Mouse (Mus musculus): Measurements from ENCODE around the gene Wdfy2. TPM values are rescaled to one million over a fixed set of nuclear protein-coding genes. Genes with fewer than 3 reads are reported as not detected.
A peak's percentile ranks its signal among the peaks of the same experiment; 100 is the strongest.
"Not testable (repeated sequence)": the region's sequence is repeated elsewhere in the genome, so short reads cannot be mapped to it uniquely, and the experiment has no call there.

Gene Wdfy2
- 1 to 10 TPM; 8.0 to 9.1 TPM for total RNA-seq (2021)

DNA sequence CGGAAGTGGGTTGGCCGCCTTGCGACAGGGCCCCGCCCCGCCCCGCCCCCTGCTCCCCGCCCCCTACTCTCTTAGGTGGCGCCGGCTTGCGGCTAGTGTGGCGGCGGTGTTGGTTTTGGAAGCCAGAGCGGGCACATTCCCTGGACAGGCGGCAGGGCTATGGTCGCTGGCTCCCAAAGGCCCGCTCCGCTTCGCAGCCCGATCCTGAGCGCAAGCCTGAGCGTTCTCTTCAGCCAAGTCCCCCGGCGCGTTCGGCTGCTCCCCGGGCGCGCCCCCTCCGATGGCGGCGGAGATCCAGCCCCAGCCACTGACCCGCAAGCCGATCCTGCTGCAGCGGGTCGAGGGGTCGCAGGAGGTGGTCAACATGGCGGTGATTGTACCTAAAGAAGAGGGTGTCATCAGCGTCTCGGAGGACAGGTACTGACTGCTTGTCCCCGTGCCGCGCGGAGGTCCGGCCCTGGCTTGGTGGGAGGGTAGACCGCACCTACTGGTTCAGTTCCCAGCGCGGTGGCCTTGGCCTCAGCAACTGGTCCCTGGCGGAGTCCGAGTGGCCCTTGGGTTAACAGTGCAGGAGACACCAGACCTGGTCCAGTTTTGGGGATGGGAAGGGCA lies at the start of gene Wdfy2:
Wdfy2 (plus strand) TSS at position 38 of the 612 bp plus-strand sequence.
- intact Hi-C loops (cut with DNase I), result loop anchor here (1.0 to 5.0 kb wide), 4 partner anchors 41 to 280 kb away; partner anchors contain the start of genes Fam124a and Ints6
- DNase-seq, result peak in 1 of 2 experiments; percentile 68

DNA sequence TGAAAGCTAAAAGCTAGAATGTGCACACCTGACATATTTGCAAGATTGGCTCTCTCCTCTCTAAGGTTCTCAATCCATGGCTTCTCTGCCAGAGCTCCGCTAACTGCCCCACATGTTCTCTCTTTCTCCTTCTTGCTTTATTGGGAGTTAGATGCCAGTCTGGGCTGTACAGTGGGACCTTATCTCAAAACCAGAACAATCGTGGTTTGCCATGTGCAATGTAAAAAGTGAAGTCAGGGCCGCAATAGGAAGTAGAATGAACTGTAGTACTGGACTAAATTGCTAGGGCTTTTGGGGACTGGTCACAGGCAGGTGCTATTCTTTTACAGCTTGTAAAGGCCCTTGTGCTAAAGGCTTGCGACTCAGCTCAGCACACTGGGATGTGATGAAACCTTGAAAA lies 48.2 kb upstream of the Wdfy2 start:
- intact Hi-C loops (cut with DNase I), result no loop called here

DNA sequence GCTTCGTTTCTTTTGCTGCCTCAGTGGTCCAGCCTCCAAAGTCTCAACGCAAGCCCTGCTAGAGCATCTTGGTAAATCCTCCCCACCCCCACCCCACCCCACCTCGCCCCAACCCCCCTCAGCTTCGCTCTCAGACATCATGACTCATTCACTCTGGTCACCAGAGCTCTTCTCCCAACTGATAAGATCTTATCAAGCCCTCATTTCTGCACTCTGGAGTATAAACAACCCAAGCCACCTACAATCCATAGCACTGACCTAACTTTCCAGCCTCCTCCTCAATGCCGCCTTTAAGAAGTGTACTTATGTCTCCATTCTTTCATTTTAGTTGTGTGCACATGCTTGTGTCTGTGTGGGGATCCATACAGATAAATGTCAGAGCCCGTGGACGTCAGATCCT lies 41.8 kb upstream of the Wdfy2 start:
- intact Hi-C loops (cut with DNase I), result no loop called here
- no peak for DNase-seq

More for the DNA sequence above, 48.2 kb upstream of the Wdfy2 start:
- DNase-seq, result no peak

DNA sequence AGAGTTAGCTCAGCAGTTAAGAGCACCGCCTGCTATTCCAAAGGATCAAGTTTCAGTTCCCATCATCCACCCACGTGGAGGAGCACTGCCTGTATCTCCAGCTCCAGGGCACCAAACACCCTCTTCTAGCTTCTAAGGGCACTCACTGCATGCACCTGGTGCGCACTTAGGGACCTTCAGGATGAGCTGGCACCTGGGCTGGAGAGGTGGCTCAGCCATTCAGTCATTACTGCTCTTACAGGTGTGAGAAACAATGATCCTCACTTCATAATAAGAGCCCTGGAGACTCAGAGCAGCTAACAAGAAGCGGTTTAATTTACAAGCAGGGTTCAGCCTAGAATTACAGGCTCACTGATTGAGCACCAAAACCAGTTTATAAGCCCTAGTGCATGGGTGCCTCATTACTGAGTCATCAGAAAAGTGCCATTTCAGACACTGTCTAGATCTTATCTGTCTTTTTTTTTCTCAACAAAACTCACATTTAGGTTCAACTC lies 38.8 kb upstream of the Wdfy2 start:
- intact Hi-C loops (cut with DNase I), result no loop called here
- peak in 1 of 2 experiments; percentile 5 for DNase-seq

DNA sequence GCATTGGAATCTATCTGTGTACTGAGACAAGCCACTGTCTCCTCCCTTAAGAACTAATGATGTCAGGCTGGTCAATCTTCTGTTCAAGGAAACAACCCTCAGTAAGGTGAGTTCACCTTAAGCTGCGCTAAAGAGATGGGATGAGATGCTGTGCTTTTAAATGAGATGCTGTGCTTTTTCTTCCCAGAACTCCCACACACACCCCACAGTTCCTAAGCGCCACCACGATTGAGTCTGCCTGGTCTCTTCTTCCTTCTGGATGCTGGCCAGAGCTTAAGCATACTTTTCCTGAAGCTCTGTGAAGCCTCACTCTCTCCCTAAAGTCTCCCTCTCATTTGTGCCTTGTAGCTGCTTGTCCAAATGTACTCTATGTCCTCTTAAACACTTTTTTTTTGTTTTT lies 36.7 kb upstream of the Wdfy2 start:
- intact Hi-C loops (cut with DNase I), result no loop called here
- DNase-seq, result no peak

DNA sequence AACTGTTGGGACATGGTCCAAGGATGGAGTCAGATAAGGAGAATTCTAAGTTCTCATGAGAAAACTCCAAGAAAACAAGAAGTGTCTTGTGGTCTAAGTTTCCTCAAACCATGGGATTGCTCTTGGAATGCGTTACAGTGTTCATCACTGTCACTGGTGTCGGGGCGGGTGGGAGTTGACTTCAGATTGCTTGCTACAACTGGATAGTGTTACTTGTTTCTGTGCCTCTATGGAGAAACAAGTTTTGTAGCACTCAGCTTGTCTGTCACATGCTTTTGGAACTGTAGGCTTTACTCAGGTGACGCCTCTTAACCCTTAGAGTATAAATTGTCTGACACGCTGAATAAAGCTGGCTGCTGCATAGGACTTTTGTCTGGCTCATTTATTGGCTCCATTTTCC lies 34.3 kb upstream of the Wdfy2 start:
- DNase-seq, result no peak
- intact Hi-C loops (cut with DNase I), result no loop called here

DNA sequence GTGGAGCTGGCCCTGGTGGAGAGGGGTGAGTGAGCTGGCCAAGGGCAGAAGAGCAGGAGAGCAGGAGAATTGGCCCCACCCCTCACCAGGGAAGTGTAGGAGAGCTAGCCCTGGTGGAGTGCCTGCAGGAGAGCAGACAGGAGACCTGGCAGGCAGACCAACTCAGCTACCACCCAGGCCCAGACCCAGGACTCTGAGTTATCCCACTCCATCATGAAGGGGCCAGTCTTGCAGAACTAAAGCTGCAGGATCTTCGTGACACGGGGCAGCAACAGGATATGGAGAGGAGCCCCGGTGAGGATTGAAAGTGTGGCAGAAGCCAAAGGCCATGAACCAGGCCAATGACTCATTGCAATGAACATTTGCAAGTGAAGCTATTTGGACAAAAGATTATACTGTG lies 30.6 kb upstream of the Wdfy2 start:
- intact Hi-C loops (cut with DNase I), result no loop called here

DNA sequence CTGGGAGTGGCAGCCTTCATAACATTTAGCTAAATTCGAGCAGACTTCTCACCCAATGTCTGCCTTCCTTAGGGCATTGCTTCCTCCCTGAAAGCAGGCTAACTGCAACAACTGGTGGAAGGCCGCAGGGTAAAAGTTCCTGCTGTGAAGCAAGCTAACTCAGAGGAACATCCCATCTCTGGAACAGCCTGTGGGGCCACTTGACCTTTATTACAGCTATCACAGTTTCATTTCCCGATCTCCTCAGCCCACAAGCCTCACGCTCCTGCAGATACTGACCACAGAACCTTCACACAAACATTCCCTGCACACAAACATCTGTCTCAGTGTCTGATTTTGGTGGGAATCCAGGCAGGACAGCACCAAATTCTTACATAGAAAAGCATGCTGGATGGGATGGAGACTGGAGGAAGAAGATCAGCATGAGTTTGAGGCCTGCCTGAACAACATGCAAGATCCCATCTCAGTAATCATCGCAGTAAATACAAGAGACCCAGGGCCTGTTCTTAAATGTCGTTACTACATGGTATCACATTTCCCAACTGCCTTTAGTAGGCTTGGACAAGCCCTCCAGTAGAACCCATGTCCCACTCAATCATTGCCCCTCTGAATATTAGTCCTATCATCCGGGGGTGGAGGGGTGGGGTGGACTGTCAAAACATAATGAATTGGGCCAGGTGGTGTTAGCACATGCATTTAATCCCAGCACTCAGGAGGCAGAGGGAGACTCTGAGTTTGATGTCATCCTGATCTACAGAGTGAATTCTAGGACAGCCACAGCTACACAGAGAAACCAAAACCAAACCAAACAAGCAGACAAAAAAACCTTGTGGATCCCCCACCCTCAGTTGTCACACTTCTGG lies 28.6 kb upstream of the Wdfy2 start:
- intact Hi-C loops (cut with DNase I), result no loop called here
- DNase-seq, result no peak

More for the DNA sequence above, 30.6 kb upstream of the Wdfy2 start:
- peak in 1 of 2 experiments; percentile 3 for DNase-seq

DNA sequence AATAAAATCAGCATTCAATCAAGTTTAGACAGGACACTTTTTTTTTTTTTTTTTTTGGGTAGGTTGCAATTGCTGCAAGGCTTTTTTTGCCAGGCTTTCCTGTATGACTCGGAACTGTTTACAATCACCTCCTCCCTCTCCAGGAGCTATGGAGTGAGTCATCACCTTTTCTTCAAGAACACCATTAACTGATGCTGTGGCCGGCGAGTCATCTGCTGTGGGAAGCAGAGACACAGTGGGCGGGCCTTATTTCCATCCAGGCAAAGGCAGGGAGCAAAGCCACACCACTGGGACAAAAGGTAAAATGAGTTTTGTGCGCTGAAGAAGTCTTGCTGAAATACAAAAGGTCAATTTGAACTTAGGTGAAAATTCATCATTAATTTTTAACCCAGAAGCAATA lies 24.7 kb upstream of the Wdfy2 start:
- intact Hi-C loops (cut with DNase I), result no loop called here
- DNase-seq, result no peak

DNA sequence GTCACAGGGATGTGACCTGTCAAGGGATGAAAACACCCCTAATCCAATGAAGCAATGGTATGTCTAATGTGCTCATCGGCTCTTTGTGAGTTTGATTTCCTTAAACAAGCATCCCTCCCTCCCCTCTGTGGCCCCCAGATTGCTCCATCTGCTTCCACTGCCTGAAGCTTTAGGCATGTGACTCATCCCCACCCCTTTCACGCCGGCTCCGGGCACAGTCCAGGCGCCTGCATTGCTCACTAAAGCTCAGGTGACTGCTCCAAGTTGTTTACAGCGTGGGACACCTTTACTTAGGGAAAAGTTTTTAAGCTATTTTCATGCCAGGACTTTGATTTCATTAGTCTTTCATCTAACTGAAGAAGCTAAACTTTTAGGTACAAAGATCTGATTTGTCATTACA lies 22.9 kb upstream of the Wdfy2 start:
- intact Hi-C loops (cut with DNase I), result no loop called here
- DNase-seq, result no peak

DNA sequence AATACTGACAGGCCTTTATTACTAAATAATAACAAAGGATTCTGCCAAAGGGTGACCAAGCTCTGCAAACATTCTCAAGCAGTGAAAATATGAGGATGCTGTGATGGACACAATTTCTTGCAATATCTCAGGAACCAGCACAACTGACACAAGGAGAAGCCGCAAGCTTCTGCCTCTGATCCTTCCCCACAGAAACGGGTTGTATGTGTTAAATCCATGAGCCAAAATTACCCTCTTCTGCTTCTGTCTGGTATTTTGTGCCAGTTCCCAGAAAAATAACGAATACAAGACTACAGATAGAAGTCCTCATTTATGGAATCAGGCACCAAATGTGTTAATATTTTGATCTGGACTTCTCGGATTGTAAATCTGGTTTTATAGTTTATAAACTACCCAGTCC lies 20.7 kb upstream of the Wdfy2 start:
- no peak for DNase-seq
- intact Hi-C loops (cut with DNase I), result no loop called here

DNA sequence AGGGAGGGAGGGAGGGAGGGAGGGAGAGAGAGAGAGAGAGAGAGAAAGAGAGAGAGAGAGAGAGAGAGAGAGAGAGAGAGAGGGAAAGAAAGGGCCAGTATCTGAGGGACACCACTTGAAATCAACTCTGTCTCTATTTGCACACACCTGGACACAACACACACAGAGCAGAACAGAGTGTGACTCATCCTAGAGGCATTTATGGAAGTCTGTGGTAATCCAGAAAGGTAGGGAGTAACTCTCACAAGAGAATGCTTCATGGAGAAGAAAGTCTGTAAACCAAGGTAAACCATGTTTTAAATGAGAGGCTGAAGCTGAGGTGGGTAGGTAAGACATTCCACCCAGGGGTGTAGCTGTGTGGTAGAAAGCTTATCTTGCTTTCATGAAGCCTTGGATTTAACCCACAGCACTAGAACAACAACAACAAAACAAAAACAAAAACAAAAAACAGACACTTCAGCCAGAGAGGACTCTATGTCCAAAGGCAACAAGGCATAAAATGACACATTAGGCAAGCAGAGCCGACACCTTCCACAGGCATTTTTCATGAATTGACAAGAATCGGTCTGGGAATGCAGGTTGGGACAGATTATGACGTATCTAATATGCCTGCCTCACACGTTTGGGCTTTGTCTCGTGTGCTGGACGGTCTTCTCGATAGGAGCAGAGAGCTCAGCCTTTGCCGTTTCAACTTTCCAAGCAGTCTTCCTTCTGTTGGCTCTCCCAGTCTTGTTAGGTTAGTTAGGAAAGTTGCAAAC lies 11.7 kb upstream of the Wdfy2 start:
- no peak for DNase-seq
- intact Hi-C loops (cut with DNase I), result no loop called here

DNA sequence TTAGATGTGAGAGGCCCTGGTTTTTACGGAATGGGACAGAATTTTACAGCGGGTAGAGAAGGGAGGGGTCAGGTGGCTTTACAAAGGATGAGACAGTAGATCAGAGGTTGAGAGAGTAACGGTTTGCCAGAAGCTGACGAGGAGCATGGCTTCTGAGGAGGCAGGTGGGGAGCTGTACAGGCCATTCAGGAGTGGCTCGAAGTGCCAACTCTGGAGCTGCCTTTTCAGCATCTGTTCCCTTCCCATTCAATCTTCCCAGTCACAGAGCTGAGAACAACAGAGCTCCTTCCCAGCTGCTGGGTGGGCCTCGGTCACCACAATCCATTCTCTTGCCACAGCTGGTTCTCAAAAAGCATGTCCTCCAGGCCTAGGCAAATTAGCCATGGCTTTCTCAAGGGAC lies 8.2 kb upstream of the Wdfy2 start:
- no peak for DNase-seq
- intact Hi-C loops (cut with DNase I), result no loop called here

DNA sequence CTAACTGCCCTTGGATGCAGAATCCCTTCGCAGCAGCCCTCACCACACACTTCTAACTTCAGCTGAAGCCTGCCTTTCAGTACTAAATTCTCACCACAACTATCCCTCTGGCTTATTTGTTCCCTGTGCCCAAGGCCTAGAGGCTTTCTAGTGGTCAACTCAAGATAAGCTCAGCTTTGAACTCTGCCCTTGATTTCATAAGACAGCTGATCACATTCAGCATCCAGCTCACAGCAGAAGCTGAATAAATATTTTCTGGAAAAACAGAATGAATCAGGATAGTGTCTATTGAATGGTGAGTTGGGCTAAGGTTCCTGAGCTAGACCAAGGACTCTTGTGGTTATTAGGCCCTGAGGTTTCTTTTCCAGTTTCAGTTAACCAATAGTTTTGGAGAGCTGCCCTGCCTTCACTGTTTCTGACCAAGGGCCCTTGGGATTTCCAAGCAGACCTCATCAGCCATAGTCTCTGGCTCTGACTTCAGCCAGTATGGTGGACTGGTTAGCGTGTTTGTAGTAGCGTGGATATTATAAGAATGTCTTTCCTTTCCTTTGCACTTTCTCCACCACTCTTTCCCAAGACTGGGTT lies 5.7 kb upstream of the Wdfy2 start:
- intact Hi-C loops (cut with DNase I), result loop anchor here (5.0 kb wide), 1 partner anchor 339 kb away; no protein-coding TSS in a partner anchor
- DNase-seq, result no peak

DNA sequence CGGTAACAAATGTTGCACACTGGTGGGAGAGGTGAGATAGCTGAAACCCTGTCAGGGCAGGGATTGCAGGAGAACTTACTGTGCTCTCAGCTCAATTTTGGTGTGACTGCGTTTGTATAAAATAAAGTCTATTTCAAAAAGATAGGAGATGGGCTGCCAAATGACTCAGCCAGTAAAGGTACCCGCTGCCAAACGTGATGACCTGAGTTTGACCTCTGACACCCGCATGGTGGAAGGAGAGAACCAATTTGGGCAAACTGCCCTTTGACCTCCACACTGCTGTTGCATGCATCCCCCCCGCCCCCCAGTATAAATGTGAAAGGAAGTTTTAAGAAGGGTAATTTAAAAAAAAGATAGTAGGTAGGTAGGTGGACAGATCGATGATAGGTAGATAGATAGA lies 4.4 kb upstream of the Wdfy2 start:
- intact Hi-C loops (cut with DNase I), result loop anchor here (5.0 kb wide), 1 partner anchor 341 kb away; no protein-coding TSS in a partner anchor
- DNase-seq, result no peak

DNA sequence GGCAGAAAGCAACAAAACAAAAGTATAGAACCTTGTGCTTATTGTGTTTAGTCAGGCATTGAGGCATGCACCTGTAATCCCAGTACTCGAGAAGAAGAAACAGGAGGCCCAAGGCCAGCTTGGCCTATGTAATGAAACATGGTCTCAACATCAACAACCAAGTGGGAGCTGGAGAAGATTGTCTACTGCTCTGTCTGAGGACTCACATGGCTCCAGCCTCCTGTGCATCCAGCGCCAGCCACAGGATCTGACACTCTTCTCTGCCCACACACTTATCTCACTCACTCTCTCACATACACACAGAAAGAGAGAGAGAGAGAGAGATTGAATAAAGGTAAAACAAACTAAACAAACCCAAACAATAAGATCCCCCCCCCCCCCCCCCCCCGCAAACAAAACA lies 3.9 kb upstream of the Wdfy2 start:
- DNase-seq, result no peak
- intact Hi-C loops (cut with DNase I), result loop anchor here (5.0 kb wide), 1 partner anchor 341 kb away; no protein-coding TSS in a partner anchor

DNA sequence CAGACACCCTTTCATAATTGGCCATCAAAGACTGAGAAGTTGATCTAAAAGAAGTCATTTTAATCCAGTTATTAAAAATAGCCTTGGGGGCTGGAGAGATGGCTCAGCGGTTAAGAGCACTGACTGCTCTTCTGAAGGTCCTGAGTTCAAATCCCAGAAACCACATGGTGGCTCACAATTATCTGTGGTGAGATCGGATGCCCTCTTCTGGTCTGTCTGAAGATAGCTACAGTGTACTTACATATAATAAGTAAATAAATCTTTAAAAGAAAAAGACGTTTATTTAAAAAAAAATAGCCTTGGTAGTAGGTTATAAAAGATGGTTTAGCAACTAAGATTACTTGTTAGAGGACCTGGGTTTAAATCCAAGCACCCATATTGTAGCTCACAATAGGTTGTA lies 1.7 kb upstream of the Wdfy2 start:
- intact Hi-C loops (cut with DNase I), result loop anchor here (5.0 kb wide), 1 partner anchor 278 kb away; the partner anchor contains the start of gene Fam124a
- not testable (repeated sequence) for DNase-seq

DNA sequence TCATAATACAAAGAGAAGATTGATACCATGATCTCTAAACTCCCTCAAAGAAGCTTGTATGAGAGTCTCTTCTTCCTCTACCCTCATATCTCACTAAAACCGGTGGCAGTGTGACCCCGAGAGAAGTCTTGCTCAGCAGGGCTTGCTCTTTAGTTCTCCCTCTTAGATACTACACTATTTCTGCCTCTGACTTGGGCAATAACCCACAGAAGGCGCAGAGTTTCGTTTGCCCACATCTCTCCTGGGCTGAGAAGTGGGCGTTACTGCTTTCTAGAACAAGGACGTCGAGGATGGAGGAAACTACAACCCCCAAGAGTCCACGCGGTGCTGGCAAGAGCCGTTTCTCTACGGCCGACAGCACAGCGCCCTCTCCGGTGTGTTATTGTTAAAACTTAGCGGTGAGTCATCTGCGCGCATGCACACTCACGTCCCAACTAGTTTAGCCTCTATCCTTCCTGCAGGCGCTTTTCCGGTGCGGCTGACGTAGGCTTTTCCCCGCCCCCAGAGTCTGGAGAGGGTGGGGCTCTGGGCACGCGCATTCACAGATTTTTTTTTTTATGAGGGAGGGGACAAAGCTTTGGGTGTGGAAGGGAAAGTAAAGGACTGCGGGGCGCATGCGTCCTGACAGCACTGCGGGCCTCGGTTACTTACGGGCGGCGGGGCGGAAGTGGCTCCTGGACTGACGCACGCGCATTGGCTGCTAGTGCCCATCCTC lies 395 bp upstream of the Wdfy2 start:
- intact Hi-C loops (cut with DNase I), result loop anchor here (1.0 to 5.0 kb wide), 2 partner anchors 76 to 280 kb away; partner anchors contain the start of genes Fam124a and Ints6
- peak; percentile 99 for DNase-seq

DNA sequence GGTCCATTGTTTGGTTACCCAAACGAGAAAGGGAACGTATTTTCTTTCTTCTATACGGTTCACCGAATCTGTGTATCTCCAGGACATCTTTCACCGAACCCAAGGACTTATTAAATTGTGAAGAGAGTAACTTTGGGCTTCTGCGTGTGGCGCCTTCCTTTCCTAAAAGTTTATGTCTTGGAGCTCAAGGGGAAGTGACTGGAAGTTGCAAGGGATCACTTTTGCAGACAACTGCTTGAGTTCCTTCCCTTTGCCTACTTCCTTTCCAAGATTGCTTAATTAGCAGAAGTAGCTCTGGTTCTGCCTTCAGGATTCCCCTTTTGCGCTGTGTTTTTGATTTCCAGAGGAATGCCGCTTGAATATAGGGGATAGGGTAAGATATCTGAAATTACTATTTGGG lies 858 bp downstream of the Wdfy2 start:
- DNase-seq, result peak in 1 of 2 experiments; percentile 21
- intact Hi-C loops (cut with DNase I), result loop anchor here (2.0 to 5.0 kb wide), 3 partner anchors 40 to 281 kb away; partner anchors contain the start of gene Fam124a

DNA sequence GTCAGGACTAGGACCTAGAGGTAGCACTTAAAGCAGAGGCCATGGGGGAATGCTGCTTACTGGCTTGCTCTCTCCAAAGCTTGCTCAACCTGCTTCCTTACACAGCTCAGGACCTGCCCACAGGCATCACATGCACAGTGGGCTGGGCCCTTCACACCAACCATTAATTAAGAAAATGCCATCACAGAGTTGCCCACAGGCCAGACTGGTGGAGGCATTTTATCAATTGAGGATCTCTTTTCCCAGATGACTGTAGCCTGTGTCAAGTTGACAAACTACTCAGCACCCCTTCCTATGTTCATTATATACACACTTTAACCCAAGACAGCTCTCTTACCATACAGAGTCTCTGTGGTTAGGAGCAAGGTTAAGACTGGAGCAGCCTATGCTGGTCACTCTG lies 4.2 kb downstream of the Wdfy2 start:
- intact Hi-C loops (cut with DNase I), result no loop called here

More for the DNA sequence above, 4.2 kb downstream of the Wdfy2 start:
- no peak for DNase-seq
